Mouse (Mus musculus): ENCODE measurements at regions not wholly inside any gene's neighbourhood (a gene's known extent, or its start where the extent isn't known, plus 50 kb on each side); places are given as distances from the start of the nearest gene placed in this dataset.

GRCm38 (mm10) chr11:63525956-63526355 lies 396.1 kb downstream of the Hs3st3b1 start:
- TF ChIP-seq CTCF (IDR thresholded peaks at IDR 0.05; ENCODE audit: extremely low read depth, insufficient read depth, insufficient read length, insufficient replicate concordance) = no peak
- TF ChIP-seq POLR2A (IDR thresholded peaks at IDR 0.05; ENCODE audit: low read depth, low read length) = no peak

All from spleen, adult 2 months (tissue).